In the genomic region with DNA sequence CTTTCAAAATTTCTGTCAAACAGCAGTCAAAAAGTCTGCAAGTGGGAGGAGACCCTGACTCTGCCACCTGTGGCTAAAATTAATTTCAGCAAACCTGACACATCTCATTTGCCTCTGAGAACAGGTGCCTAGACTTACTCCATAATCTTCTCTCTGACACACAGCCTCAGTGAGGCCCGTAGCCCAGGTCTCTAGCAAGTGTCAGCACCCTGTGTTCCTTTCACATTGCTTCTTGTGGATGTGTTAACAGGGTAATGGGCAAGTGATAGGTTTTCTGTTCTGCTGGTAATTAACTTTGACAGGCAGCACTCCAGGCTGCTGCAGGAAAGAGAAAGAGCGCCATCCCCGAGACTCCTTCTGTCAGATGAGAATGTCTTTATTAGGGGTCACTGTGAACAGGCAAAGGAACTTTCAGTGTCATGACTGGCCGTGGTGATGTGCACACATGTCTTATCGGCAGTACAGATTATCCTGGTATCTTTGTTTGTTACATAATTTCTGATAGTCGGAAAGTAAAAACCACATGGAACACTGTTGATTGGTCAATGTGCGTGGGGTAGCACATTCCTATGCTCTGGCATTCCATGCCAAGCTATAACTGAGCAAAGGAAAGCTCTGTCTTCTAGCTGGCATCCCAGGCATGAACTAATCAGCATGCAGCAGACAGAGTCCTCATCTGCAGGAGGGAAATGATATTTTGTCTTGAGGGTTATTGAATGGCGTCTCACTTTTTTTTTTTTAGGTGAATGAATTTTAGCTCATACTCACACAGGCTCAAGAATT, we compare ENCODE assay signal across 28 mouse cellular contexts. TPM values are rescaled to one million over a fixed set of nuclear protein-coding genes. Genes with fewer than 3 reads are reported as not detected.
DNase-seq lines count a peak whose midpoint lies in the region; ATAC-seq lines count a peak whose summit lies in the region.
"Had no signal": no experiment of that assay in that cellular context is flagged by ENCODE, and none has a peak within 500 bp of the region (broad histone marks: within the 10 kb centered on the region; RNA-seq: fewer than 3 reads in every experiment).

No protein-coding gene starts in this region.

- no peak overlapping the region for H3K4me3 ChIP-seq in heart, embryonic 14.5 days (ENCODE audit: control insufficient read depth in 1 of 2, insufficient read depth in 1 of 2, low read depth in 1 of 2, low read length in 2 of 2)
- H3K4me3 ChIP-seq in intestine, embryonic 16.5 days (ENCODE audit: low read length), result no peak overlapping the region
- H3K4me3 ChIP-seq: embryonic facial prominence, embryonic 15.5 days; limb, embryonic 10.5 days; liver, embryonic 15.5 days; lung, embryonic 15.5 days; neural tube, embryonic 12.5 days had no signal

- H3K27me3 ChIP-seq in heart, embryonic 14.5 days (ENCODE audit: control insufficient read depth, insufficient read depth, low read length), result no peaks in the 10 kb centered on the region
- H3K27me3 ChIP-seq in intestine, embryonic 16.5 days (replicated peaks; ENCODE audit: control insufficient read depth, insufficient read depth, low read length), result no peaks in the 10 kb centered on the region
- H3K27me3 ChIP-seq: embryonic facial prominence, embryonic 15.5 days; liver, embryonic 15.5 days; lung, embryonic 15.5 days; neural tube, embryonic 12.5 days had no signal

- H3K36me3 ChIP-seq in heart, embryonic 14.5 days (ENCODE audit: control insufficient read depth, insufficient read depth, low read length), result no peaks in the 10 kb centered on the region
- no peaks in the 10 kb centered on the region for H3K36me3 ChIP-seq in intestine, embryonic 16.5 days (ENCODE audit: control insufficient read depth, insufficient read depth, low read length)
- H3K36me3 ChIP-seq: embryonic facial prominence, embryonic 15.5 days; limb, embryonic 10.5 days; liver, embryonic 15.5 days; lung, embryonic 15.5 days; neural tube, embryonic 12.5 days had no signal

- peak overlapping the region; percentile 46 for H3K4me2 ChIP-seq in heart, embryonic 14.5 days (ENCODE audit: low read length)
- no peak overlapping the region for H3K4me2 ChIP-seq in intestine, embryonic 16.5 days (ENCODE audit: low read depth, low read length)
- H3K4me2 ChIP-seq: embryonic facial prominence, embryonic 15.5 days; liver, embryonic 15.5 days; lung, embryonic 15.5 days; neural tube, embryonic 12.5 days had no signal

- peak; percentile 20 to 34 for DNase-seq in cerebellum, postnatal 10 days
- no peak for DNase-seq in cerebellum, adult 18-20 months
- DNase-seq in heart, postnatal 4 days, result no peak
- DNase-seq in ovary, adult 18-20 months (ENCODE audit: low spot score), result peak; percentile 1
- DNase-seq in ovary, postnatal 10 days (ENCODE audit: low spot score), result no peak
- no peak for DNase-seq in adrenal gland, adult 2 months
- DNase-seq: adrenal gland, postnatal 14 days; cerebellum, adult 9-10 months; gastrocnemius, postnatal 36 days; kidney, adult 18-20 months; layer of hippocampus, adult 9-11 months; liver; lung, postnatal 4 days; thymus, adult 2 months had no signal

- no peak for ATAC-seq in heart, embryonic 14.5 days (ENCODE audit: insufficient number of reproducible peaks, insufficient read depth, low FRiP score, low read depth)
- no peak for ATAC-seq in intestine, embryonic 16.5 days

- H3K9me3 ChIP-seq in heart, embryonic 14.5 days (ENCODE audit: control insufficient read depth, low read length), result no peaks in the 10 kb centered on the region
- no peaks in the 10 kb centered on the region for H3K9me3 ChIP-seq in intestine, embryonic 16.5 days (ENCODE audit: control insufficient read depth, low read length)
- H3K9me3 ChIP-seq: embryonic facial prominence, embryonic 15.5 days; limb, embryonic 10.5 days; liver, embryonic 15.5 days; lung, embryonic 15.5 days; neural tube, embryonic 12.5 days had no signal

- WGBS in heart, embryonic 14.5 days, result 30% methylated on average over 8 of the region's 8 CpGs
- WGBS in intestine, embryonic 16.5 days, result 73% methylated on average over 8 of the region's 8 CpGs

- H3K4me1 ChIP-seq in heart, embryonic 14.5 days (ENCODE audit: control insufficient read depth in 2 of 2, insufficient read depth in 2 of 2, low read length in 2 of 2), result peaks cover 0 to 4% of the 10 kb centered on the region in 2 experiments; a peak in 2 of 4 replicates
- H3K4me1 ChIP-seq in intestine, embryonic 16.5 days (ENCODE audit: control insufficient read depth, insufficient read depth, low read length), result no peaks in the 10 kb centered on the region
- H3K4me1 ChIP-seq: embryonic facial prominence, embryonic 15.5 days; limb, embryonic 10.5 days; liver, embryonic 15.5 days; lung, embryonic 15.5 days; neural tube, embryonic 12.5 days had no signal

- no peak overlapping the region for H3K9ac ChIP-seq in heart, embryonic 14.5 days (ENCODE audit: low read length)
- H3K9ac ChIP-seq in intestine, embryonic 16.5 days (ENCODE audit: low read depth, low read length), result no peak overlapping the region
- H3K9ac ChIP-seq: embryonic facial prominence, embryonic 15.5 days; liver, embryonic 15.5 days; lung, embryonic 15.5 days; neural tube, embryonic 12.5 days had no signal

- no peak overlapping the region for H3K27ac ChIP-seq in heart, embryonic 14.5 days (replicated peaks in 1 of 2; ENCODE audit: control insufficient read depth in 1 of 2, insufficient read depth in 1 of 2, low read depth in 2 of 2, low read length in 2 of 2)
- no peak overlapping the region for H3K27ac ChIP-seq in intestine, embryonic 16.5 days (ENCODE audit: low read length)
- H3K27ac ChIP-seq: embryonic facial prominence, embryonic 15.5 days; kidney, postnatal 0 days; limb, embryonic 10.5 days; liver, embryonic 15.5 days; lung, embryonic 15.5 days; neural tube, embryonic 12.5 days; stomach, postnatal 0 days had no signal

RNA-seq across cellular contexts. Expression of a gene that starts 10.2 kb away (rescaled TPM):
- not detected in 2 replicates for polyA plus RNA-seq in heart, embryonic 14.5 days (2014; fragmentation: Nextera tagmentation; extraction: Ambion mirVana)
- total RNA-seq in heart, postnatal 4 days (2021), result not detected
- not detected in 2 replicates for polyA plus RNA-seq in intestine, embryonic 16.5 days (2015; fragmentation: Nextera tagmentation; extraction: Ambion mirVana)
- total RNA-seq in adrenal gland, adult 2 months (2021), result not detected
- not detected in 2 replicates for polyA plus RNA-seq in adrenal gland, adult 2 months (2012; rRNA removed)
- total RNA-seq: adrenal gland, postnatal 14 days; common myeloid progenitor, adult 5-6 weeks; gastrocnemius, postnatal 36 days; megakaryocyte-erythroid progenitor cell, adult 5-6 weeks had no signal
- polyA plus RNA-seq: embryonic facial prominence, embryonic 15.5 days; hindbrain, embryonic 11.5 days; kidney, postnatal 0 days; large intestine, adult 2 months; limb, embryonic 10.5 days; liver, embryonic 15.5 days; lung, embryonic 15.5 days; neural tube, embryonic 12.5 days; small intestine, adult 2 months; stomach, postnatal 0 days; thymus, adult 2 months had no signal

Comparison
In these comparisons a context has a peak if more than half of its experiments do, and no peak if none do; other contexts are left out.
1. DNase-seq: peak in cerebellum, postnatal 10 days (2 of 2) and ovary, adult 18-20 months (single experiment); none in cerebellum, adult 18-20 months (0 of 2), heart, postnatal 4 days (single experiment), ovary, postnatal 10 days (single experiment) and adrenal gland, adult 2 months (single experiment).